Mouse (Mus musculus) left cerebral cortex, postnatal 4 days (tissue): ENCODE measurements at regions not wholly inside any gene's neighbourhood (a gene's known extent, or its start where the extent isn't known, plus 50 kb on each side); places are given as distances from the start of the nearest gene placed in this dataset.
"Not testable (repeated sequence)": the region's sequence is repeated elsewhere in the genome, so short reads cannot be mapped to it uniquely, and the experiment has no call there.

ENCODE experiments used
- DNase-seq: peaks from one replicate; pipeline ENCODE4 v3.0.0-alpha.2; 2022
- intact Hi-C: fragments of 180-260 bp; cut with DNase I; formaldehyde crosslinking; loops from one replicate; pipeline ENCODE4 v1.15.1; 2025

DNA sequence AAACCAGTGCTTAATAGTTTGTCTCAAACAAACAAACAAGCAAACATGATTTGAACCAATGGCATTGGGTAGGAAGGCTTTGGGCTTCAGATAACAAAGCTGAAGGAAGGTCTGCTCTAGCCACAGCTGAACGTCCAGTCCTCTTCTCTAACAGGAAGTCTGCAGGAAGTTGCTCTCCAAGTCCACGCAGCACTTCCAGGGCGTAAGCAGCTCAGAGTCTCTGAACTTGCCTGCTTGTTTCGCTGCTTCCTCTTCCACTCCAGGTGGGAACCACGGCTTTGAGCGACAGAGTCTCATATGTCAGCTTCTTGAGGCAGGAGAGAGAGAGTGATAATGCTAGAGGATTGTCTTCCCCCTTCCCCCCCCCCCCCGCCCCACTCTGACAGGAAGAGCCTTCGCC, 123.6 kb downstream of the Tnfrsf21 start:
- intact Hi-C loops = no loop called here
- DNase-seq = no peak

DNA sequence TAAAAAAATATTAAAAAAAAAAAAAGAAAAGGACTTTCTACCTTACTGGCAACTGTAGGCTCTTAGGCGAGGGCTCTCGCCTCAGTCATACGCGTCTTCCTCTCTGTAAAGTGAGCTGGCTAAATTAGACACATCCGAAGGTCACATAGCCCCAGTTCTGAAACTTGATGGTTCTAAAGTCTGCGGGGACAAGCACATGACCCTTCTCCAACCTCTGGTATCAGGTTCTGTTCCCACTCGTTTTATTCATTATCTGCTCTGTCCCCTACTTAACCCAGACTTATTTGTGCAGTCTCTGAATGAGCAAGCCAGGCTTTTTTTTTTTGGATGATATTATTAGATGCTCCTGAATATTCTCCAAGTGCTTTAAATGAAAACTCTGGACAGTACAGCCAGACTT, 125.4 kb downstream of the Tnfrsf21 start:
- intact Hi-C loops = no loop called here
- DNase-seq = no peak

DNA sequence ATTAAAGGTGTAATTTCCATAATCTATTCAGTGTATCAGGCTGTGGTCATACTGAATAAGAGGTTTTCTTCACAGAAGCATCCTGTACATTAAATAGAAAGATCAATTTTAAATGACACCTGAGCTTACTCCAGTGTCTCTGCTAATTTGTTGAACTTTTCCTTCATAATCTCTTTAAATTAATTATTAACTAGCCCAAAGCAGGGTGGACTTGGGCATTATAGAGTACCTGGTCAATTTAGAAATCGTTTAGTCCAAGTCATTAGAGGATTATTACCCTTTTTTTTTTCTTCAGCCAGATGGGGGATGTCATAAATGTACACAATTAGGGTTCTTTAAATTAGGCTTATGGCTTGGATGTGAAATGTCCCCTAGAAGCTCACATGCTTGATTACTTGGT, 124.4 kb upstream of the Adgrf1 start:
- intact Hi-C loops = no loop called here
- no peak for DNase-seq

DNA sequence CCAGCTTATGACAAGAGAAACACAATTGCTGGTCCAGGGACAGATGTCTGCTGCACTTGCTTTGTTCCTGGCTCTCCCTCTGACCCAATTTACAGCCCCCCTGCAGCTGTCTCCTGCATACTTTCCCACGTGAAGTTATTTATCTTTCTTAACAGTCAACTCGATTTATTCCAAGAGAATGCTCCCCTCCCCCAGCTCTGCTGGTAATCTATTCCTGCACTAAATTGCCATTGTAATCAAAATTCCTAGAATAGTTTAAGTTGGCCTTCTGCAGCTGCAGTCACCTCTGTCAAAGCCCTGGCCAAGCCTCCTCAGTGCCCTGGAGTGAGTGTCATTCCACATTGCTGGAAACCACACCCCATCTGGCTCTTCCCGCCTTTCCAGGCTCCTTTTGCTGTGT, 122.2 kb upstream of the Adgrf1 start:
- intact Hi-C loops = no loop called here
- DNase-seq = no peak

DNA sequence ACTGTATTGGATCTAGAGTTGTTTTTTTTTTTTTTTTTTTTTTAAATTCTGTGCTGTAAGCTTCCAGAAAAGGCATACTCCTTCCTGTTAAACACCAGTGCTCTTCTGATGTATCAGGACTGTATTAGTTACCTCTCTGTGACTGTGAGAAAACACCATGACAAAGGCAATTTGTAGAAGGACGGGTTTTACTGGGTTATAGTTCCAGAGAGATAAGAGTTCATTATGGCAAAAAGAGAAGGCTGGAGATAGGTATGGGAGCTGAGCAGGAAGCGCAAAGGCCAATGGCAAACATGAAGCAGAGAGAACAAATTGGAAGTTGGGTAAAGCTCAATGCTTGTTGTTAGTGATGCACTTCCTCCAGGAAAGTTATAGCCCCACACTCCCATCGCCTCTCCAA, 117.5 kb upstream of the Adgrf1 start:
- intact Hi-C loops = no loop called here
- no peak for DNase-seq

DNA sequence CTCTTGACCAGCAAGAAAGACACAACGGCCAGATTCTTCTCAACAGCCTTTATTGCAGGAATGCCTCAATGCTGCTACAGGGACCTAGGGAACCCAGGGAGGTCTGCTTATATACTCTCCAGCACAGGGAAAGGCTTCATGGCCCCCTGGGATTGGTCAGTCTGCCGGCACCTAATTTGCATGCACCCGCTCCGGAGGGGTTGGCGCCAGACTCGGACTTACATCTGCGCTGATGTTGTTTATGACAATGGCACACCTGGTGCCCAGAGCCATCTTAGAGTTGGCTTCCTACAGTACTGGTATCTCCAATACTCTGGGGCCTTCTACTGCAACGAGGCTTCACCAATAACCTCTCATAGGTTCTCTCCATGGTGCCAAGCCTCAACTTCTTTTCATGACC, 114.9 kb upstream of the Adgrf1 start:
- intact Hi-C loops, DNase-seq: not testable (repeated sequence)

DNA sequence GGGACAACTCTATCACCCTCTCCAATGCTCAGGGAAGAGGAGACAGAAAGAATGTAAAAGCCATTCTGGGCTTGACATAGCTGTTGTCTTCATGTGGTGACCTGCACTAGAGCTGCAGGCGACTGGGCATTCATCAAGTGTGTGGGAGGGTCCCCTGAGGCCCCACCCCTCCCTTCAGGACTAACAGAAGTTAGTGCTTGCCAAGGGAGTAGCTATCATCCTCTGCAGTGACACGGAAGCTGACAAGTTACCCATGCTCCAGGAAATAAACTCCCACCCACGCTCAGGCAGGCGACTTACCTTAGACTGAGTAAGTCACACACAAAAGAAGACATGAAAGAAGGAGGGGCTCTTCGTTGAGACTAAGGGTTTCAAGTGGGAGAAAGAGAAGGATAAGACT, 114.0 kb upstream of the Adgrf1 start:
- no peak for DNase-seq
- intact Hi-C loops = no loop called here

DNA sequence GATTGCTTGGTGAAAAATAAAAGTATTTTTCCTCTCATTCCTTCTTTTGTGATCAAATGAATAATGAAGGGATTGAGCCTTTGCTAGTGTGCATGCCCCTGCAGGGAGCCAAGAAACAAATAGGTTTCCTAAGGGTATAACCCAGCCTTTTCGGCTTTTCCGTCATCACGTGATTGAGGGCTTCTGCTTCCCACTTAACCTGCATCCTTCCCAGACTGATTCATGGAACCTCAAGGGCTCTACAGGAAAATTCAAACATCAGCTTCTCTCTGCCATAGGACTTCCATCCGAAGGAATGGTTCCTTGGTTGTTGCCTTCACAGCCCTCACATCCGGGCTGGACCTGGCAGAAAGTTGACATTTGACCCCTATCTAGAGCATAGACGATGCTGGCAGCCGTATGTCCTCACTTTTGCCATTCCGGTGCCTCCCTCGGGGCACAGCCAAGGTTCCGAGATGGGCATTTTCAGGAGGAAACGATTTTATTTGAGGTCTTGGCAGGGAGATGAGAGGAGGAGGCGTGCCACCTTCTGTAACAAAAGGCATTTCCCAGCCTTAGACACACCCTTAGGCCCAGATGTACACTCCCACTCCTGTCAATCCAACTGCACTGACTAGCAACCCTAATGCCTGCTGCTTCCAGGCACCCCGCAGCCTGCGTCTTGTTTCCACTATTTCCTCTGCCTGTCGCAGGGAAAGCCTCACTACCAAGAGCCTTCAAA, 112.2 kb upstream of the Adgrf1 start:
- intact Hi-C loops = no loop called here

DNA sequence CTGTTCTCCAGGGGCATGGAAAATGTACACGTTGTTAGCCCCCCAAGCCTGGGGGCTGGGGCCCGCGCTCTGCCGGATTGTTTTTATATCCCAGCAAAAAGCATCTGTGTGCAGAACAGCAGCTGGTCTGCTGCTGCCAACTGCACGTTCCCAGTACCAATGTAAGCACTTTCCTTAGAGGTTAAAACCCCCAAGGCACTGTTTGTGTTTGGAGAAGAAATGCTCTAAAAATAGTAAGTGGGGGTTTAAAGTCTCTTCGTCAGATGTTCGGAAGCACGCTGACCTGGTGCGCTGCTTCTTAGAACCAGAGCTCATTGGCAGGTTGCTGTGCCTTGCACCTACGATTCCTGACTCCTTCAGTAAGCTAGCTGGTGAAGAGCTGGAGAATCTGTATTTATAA, 111.4 kb upstream of the Adgrf1 start:
- DNase-seq = no peak
- intact Hi-C loops = no loop called here

More for the DNA sequence above, 112.2 kb upstream of the Adgrf1 start:
- peak; percentile 24 for DNase-seq

DNA sequence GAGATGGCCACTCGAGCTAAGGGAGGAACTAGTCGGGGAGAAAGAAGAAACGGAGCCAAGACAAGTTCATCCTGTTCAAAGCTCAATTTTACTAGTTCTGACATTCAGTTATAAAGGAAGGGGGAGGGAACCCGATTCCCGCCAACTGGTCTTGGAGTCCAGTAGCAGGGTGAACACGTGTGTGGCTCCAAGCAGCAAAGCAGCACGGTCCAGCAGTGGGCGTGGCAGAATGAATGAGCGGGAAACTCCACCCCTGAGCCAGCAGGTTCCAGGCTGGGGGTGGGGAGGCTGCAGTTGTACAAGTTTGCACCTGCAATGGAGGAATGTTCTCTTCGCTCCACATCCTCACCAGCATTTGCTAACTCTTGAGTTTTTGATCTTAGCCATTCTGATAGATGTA, 108.8 kb upstream of the Adgrf1 start:
- DNase-seq, intact Hi-C loops: not testable (repeated sequence)

DNA sequence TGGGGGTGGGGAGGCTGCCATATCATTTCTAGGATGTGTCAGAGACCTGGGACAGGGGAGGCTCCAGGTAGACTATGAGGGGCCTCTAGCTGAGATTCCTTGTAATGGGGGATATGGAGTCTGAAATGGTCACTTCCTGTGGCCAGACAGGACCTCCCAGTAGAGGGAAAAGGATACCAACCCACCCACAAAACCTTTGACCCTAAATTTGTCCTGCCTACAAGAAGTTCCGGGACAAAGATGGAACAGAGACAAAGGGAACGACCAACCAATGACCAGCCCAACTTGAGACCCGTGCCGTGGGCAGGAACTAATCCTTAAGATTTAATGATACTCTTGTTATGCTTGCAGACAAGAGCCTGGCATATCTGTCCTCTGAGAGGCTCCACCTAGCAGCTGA, 107.0 kb upstream of the Adgrf1 start:
- DNase-seq = no peak
- intact Hi-C loops = no loop called here

DNA sequence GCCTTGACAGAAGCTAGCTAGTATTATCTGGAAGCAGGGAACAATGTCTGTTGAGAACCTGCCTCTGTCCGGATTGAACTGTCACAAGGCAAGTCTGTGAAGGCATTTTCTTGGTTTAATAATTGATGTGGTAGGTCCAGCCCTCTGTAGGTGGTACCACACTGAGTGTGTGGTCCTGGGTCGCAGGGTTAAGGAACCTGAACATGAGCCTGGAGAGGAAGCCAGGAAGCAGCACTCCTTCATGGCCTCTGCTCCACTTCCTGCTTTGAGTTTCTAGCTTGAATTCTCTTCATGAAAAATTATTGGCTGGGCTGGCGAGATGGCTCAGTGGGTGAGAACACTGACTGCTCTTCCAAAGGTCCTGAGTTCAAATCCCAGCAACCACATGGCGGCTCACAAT, 104.0 kb upstream of the Adgrf1 start:
- no peak for DNase-seq
- intact Hi-C loops = no loop called here

DNA sequence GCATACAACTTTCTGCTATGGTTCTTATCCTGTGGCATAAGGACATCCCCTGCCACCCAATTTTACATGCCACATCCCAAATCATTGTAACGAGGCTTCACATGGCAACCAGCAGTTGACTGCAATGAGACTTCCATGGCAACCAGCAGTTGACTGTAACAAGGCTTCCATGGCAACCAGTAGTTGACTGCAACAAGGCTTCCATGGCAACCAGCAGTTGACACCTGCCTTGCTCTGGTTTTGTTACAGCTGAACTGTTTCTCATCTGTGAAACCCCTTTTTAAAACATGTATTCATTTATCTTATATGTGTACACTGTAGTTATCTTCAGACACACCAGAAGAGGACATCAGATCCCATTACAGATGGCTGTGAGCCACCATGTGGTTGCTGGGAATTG, 100.7 kb upstream of the Adgrf1 start:
- no peak for DNase-seq
- intact Hi-C loops = no loop called here

DNA sequence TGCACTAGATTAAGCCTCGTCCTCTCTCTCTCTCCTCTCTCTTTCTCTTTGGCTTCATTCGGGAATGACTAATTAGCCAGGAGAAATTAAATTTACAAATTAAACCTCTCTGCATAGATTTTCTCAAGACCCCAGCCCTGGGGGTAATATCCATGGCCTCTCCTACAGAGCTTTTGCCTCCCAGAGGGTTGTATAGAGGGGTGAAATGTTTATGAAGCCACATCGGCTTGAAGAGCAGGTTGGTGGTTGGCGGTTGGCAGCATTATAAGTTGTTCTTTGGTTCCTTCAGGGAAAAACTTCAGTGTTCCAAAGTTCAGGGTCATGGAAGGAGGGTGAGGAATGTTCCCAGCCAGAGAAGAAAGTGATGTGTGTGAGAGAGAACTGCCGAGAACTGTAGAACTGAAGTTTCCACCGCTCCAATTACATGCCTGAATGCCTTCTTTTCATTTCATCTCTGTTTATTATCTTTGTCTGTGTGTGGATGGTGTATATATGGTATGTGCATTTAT, 97.4 kb upstream of the Adgrf1 start:
- intact Hi-C loops = no loop called here
- no peak for DNase-seq

DNA sequence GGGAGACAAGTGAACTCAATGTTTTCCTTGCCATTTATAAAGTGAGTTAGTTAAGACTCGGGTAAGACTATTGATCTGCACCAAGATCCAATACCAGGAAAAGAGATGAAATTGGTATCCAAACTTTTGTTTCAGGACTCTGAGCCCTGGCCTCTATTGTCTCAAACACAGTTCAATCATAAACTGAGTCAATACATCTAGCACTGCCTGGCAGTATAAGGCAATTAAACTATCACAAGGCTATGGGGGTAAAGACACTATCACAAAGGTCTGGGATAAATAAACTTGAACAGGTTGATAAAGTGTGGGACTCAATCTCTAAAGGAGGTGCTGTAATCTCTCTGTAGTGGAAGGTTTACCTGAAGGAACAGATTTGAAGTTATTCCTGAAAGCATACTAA, 95.3 kb upstream of the Adgrf1 start:
- no peak for DNase-seq
- intact Hi-C loops = no loop called here

DNA sequence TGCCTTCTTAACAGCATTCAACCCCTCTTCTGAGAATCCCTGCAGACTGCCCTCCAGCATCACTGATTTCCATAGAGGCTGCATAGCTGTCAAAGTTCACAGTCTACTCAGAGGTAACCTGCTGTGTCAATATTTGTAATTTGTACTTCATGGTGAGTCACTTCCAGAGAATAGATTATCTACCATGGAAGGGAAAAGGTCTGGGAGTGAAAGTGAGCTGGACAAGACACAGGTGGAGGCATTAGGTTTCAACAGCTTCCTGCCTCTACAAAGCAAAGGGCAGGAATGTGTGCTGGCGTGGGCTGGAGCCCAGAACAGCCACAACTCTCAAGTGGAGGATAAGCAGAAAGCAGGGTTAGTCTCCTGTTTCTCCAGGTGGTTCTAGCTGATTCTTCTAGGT, 92.9 kb upstream of the Adgrf1 start:
- intact Hi-C loops = no loop called here
- DNase-seq = no peak

DNA sequence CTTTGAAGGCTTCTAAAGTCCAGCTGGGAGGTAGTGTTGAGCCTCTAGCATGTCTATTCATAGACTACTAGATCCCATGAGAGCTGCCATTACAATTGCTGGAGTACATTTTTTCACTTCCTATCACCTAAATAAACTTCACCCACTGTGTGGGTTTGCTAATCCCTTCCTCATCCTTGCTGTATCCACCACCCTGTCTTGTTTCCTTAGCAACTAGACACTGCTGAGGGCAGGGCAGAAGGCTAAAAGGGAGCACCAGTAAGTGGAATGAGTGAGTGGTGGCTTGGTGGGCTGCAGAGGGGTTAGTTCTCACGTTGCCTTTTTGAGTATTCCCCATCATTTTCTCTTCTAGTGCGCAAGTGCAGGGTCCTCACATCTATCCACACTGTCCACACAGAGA, 80.1 kb upstream of the Adgrf1 start:
- no peak for DNase-seq
- intact Hi-C loops = no loop called here

DNA sequence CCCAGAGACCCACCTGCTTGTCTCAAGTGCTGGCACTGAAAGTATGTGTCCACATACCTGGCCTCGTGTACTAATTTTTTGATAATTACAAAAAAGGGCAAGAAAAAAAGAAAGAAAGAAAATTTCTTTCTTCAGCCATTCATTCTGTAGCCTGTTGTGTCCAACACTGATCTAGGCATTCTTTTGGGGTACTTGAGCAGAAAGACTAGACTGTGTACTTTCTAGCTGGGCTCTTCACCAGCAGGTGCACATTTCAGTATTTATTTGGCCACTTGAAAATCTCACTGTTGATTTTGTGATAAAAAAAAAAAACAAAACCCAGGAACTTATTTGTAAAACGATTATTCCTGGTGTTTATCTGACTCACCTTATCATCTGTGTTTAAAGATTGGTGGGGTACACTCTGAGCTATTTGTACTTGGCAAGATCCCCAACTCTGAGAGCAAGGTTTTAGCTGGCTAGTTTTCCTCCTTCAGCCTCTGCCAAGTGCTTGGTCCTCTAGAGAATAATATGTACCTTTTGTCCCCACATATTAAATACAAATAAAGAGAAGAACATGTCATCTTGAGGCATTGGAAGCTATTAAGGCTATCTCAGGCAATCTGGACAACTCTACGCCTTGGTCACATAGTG, 79.2 kb upstream of the Adgrf1 start:
- DNase-seq = no peak
- intact Hi-C loops = no loop called here

DNA sequence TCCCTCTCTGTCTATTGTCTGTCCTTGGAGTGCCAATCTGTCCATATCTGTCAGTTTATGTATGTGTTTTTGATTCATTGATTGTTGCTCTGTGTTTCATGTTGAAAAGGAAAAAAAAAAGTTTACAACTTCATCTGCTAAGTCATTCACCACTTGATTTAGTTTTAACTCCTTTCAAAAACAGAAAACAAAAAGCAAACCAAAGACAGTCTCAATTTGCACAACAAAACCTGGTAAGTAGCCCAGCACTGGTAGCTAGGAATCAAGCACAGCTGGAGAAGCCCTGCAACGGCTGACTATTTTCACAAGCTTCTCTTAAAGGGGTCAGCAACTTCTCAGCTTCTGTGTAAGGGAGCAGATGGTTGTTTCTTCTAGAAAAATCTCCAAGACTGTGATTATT, 72.9 kb upstream of the Adgrf1 start:
- intact Hi-C loops = no loop called here
- DNase-seq = no peak

DNA sequence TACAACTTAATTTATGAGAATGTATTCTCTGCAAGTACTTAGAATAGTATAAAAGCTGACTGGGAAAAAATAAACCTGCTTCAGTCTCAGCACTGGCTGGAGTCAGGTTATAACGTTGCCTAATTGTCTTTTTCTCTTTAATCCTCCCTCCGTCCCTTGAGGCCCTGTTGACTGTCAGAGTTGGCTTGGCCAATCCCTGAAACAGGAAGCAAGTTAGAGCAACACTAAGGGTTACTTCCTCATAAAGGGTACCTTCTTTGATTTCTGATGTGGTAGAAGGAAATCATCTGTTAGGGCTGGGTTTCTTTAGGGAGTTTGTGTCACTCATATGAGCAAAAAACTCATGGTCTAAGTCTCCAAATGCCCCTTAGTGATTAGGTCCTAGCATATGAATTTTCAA, 69.3 kb upstream of the Adgrf1 start:
- intact Hi-C loops = no loop called here
- no peak for DNase-seq

DNA sequence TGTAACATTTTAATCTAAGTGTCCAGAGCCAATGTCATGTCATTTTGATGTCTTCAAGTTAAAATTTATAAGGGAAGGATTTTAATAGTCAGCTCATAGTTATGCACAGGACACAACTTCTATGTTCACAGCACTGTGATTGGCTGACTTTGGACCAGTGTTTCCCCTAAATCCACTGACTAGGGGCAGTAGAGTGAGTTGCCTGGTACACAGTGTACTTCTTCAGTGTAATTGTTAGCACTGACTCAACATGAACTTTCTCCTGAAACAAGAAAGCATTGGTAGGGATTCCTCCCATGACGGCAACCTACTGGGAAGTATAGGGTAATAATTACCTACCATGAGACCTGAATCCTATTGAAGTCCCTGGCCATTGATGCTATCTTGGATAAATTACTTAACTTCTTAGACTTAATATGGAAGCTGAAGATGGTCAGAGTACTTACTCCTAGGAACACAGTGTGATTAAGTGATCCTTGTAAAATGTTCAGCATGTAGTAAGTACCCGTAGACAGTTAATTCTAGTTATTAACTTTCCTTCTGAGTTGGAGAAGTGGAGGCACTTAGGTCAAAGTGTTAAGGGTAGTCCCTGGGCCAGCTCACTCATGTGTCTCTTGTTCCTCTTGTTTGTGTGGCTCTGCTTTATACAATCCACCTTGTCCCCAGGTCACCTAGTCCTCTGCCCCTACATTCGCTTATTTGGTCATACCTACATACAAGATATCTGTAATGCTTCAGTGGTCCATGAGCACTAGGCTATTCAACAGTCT, 63.2 kb upstream of the Adgrf1 start:
- no peak for DNase-seq
- intact Hi-C loops = no loop called here

DNA sequence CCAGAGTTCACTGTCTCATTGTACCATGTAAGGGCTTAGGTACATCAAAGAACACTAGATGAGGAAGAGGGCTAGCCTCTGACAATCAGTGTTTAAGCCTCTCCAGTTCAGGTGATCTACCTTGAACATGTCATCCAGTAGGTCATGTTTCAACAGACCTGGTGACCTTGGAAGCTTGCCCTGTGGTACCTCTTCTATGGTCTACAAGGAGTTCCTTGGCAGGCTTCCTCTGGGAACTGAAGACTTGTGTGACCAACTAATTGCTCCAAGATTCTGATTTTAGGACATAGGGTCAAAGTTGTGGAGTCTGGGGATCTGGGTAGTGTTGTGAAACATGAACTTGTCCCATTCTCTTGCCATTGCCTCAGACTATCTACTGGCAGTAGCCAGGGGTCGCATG, 60.4 kb upstream of the Adgrf1 start:
- intact Hi-C loops = no loop called here

More for the DNA sequence above, 60.4 kb upstream of the Adgrf1 start:
- no peak for DNase-seq
